Mouse (Mus musculus) small intestine, adult 2 months (tissue): ENCODE measurements around the gene Trappc4. TPM values are rescaled to one million over a fixed set of nuclear protein-coding genes. Genes with fewer than 3 reads are reported as not detected.

Experiments used
- H3K27ac ChIP-seq: fragments of 200-500 bp; 2 replicates; pipeline ENCODE4 v1.5.1; 2012; ENCODE audit warnings: low read depth, low read length, control low read depth, inconsistent platforms; ENCODE audit not compliant: insufficient read depth
- H3K27me3 ChIP-seq: fragments of 200-500 bp; 2 replicates; pipeline ENCODE4 v1.6.1; 2012; ENCODE audit warnings: mild to moderate bottlenecking, moderate library complexity, low read length, inconsistent platforms; ENCODE audit not compliant: control insufficient read depth, insufficient read depth
- H3K36me3 ChIP-seq: fragments of 200-500 bp; 2 replicates; pipeline ENCODE4 v1.6.1; 2012; ENCODE audit warnings: mild to moderate bottlenecking, low read length, control low read depth, inconsistent platforms; ENCODE audit not compliant: control insufficient read depth, insufficient read depth
- H3K4me1 ChIP-seq: fragments of 200-500 bp; 2 replicates; pipeline ENCODE4 v1.6.1; 2012; ENCODE audit warnings: low read length, inconsistent platforms, mixed read lengths; ENCODE audit not compliant: control insufficient read depth, insufficient read depth, insufficient read length
- H3K4me3 ChIP-seq: fragments of 200-500 bp; 2 replicates; pipeline ENCODE4 v1.5.1; 2012; ENCODE audit warnings: low read depth, mild to moderate bottlenecking, control low read depth, inconsistent platforms, low read length, moderate library complexity
- CTCF ChIP-seq: fragments of 200-500 bp; IDR thresholded peaks from 2 replicates; pipeline ENCODE4 v1.5.1; 2012; ENCODE audit warnings: low read depth, mild to moderate bottlenecking, control low read depth, inconsistent platforms, low read length, moderate library complexity, mixed read lengths; ENCODE audit not compliant: insufficient replicate concordance, insufficient read length; ENCODE audit errors: extremely low read depth
- POLR2A ChIP-seq: fragments of 200-500 bp; IDR thresholded peaks from 2 replicates; pipeline ENCODE4 v1.6.1; 2012; ENCODE audit warnings: low read depth, mild to moderate bottlenecking, control low read depth, inconsistent platforms, low read length, moderate library complexity
- WGBS: fragments of 180-500 bp; shearing (Covaris S2); methylation state at CpG from one replicate; pipeline ENCODE4 v1.1.7; 2018; 5-methylcytosine and 5-hydroxymethylcytosine counted together
- polyA plus RNA-seq: library from polyadenylated mRNA; depleted of rRNA; stranded (reverse); fragments of >200 nt; gene quantifications from 2 replicates; pipeline ENCODE4 v1.2.3, GENCODE M21; 2012

The Trappc4 gene
- polyA plus RNA-seq, 1 experiment = 36.5 TPM

DNA sequence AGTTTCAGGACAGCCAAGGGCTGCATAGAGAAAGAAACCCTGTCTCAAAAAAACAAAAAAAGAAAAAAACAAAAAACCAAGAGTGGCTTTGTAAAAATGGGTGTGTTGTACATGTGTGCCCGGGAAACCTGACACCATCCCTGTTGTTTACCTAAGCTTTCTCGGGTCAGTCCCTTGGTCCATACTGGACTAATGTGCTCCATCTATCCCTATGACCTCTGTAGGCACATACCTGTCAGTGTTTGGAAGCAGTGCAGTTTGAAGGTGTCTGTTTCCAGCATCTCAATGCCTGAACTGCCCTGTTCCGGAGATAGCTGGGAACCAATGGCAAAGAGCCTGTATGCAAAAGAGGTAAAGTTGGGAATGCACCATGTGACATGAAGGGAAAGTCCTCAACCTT lies 2.4 kb downstream of the Trappc4 start:
- H3K4me3 ChIP-seq = no peak overlapping the region
- WGBS = 57% methylated on average over 3 of the region's 3 CpGs
- no peak overlapping the region for H3K27ac ChIP-seq
- H3K36me3 ChIP-seq = peaks cover 56% of the 10 kb centered on the region
- TF ChIP-seq POLR2A = no peak
- no peak for TF ChIP-seq CTCF
- H3K27me3 ChIP-seq = no peaks in the 10 kb centered on the region
- H3K4me1 ChIP-seq = peaks cover 19% of the 10 kb centered on the region; the same call in 1 of the 2 replicates

DNA sequence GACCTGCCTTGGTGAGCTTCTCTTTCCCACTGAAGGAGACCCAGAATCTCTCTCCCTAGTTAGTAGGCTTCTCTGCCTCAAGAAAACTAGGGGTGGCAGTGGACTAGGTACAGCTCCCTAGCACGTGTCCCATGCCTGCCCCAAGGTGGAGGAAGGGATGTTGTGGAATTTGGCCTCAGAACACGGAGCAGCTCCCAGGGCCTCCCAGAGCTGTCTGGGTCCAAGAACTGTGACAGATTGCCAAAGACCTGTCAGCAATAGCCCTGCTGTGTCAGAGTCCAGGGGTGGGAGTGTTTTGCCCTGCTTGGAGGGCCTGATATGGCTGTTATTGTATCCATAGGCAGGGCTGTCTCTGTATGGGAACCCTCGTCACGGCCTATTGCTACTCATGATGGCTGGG lies 6.3 kb downstream of the Trappc4 start:
- peaks cover 29% of the 10 kb centered on the region for H3K4me1 ChIP-seq
- 33% methylated on average over 4 of the region's 4 CpGs for WGBS
- no peak for TF ChIP-seq POLR2A
- no peak for TF ChIP-seq CTCF
- no peaks in the 10 kb centered on the region for H3K27me3 ChIP-seq
- 0 out of 2 replicates have a peak overlapping the region, but pooled peaks have one; percentile 5 for H3K4me3 ChIP-seq
- peaks cover 50% of the 10 kb centered on the region for H3K36me3 ChIP-seq
- H3K27ac ChIP-seq = peak overlapping the region; percentile 73

DNA sequence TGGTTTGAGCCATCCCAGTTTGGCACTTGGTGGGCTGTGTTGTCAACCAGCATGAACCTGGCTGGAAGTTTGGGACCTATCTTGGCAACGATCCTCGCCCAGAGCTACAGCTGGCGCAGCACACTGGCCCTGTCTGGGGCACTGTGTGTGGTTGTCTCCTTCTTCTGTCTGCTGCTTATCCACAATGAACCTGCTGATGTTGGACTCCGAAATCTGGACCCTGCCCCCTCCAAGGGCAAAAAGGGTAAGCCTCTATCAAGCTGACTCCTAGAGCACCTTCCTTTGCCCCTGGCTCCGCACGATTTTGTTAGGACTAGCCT lies 7.6 kb downstream of the Trappc4 start:
- WGBS = 89% methylated on average over 6 of the region's 6 CpGs
- TF ChIP-seq POLR2A (no peak), CTCF (no peak)
- peaks cover 50% of the 10 kb centered on the region for H3K36me3 ChIP-seq
- H3K4me1 ChIP-seq = peaks cover 32% of the 10 kb centered on the region
- H3K27ac ChIP-seq = no peak overlapping the region
- H3K4me3 ChIP-seq = peak overlapping the region; percentile 68
- H3K27me3 ChIP-seq = no peaks in the 10 kb centered on the region

DNA sequence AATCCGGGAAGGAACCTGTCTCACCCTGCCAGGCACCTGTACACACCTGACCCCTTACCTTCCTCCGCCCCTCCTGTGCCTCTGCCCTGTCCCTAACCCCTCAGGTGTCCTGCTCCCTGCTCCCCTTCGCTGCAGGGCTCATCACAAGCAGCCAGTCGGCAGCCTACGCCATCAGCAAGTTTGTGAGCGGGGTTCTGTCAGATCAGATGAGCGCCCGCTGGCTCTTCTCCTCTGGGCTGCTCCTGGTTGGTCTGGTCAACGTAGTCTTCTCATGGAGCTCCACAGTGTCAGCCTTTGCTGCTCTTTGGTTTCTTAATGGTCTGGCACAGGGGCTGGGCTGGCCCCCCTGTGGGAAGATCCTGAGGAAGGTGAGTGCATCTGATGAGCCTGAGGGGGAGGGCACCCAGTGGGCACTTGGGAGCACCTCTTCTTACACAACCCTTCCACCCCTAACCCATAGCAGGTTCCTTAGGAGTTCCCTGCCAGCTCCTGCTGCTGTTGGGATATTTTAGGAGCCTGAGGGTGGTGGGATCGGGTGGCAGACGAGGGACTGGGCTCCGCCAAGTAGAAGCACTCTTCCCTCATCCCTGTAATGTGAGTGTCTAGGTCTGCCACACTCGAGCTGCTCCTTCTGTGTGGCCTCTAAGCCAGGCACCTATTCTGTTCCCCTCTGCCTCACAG lies 8.1 kb downstream of the Trappc4 start:
- H3K4me3 ChIP-seq = peak overlapping the region; percentile 68
- WGBS = 81% methylated on average over 13 of the region's 13 CpGs
- H3K27me3 ChIP-seq = no peaks in the 10 kb centered on the region
- TF ChIP-seq POLR2A (no peak), CTCF (no peak)
- H3K27ac ChIP-seq = no peak overlapping the region
- peaks cover 32% of the 10 kb centered on the region for H3K4me1 ChIP-seq
- peaks cover 46% of the 10 kb centered on the region for H3K36me3 ChIP-seq

DNA sequence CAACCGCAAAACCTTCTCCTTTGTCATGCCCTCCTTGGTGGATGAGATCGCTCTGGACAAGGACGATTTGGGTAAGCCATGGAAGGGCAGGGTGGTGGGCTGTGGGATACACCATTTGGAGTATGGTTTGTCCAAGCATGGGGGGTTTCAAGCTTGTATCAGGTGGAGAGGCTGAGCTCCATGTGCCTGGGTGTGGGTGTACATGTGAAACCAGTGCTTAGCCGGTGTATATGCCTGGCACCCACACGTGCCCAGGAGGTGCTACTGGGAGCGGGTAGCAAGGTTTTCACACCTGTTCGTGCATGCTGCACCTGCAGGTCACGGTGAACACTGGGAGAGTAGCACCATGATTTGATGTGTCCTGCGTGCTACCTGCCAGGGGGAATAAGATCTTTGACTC lies 8.8 kb downstream of the Trappc4 start:
- H3K27me3 ChIP-seq = no peaks in the 10 kb centered on the region
- H3K4me3 ChIP-seq = peak overlapping the region; percentile 68
- H3K27ac ChIP-seq = peak overlapping the region; percentile 99
- H3K36me3 ChIP-seq = peaks cover 39% of the 10 kb centered on the region
- WGBS = 26% methylated on average over 9 of the region's 9 CpGs
- TF ChIP-seq CTCF = no peak
- no peak for TF ChIP-seq POLR2A
- H3K4me1 ChIP-seq = peaks cover 32% of the 10 kb centered on the region

DNA sequence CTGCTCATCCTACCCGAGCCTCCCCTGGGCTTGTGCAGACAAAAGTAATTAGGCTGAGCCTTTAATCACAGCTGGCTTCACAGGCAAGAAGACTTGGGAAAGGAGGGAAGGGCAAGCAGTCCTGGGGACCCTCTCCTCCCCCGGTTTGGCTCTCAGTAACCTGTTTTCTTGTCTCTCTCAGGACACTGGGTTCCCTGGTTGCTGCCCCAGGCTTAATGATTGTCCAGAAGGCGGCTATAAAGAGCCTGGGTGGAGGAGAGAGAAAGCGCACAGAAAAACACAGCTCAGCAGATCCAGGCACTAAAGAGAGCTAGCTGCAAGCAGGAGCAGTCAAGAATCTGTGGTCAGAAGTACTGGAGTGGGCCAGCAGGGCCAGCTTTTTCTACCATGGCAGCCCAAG lies 9.3 kb downstream of the Trappc4 start:
- WGBS = 19% methylated on average over 4 of the region's 4 CpGs
- Histone ChIP-seq H3K36me3 (peaks cover 35% of the 10 kb centered on the region), H3K27me3 (no peaks in the 10 kb centered on the region), H3K4me1 (peaks cover 32% of the 10 kb centered on the region), H3K4me3 (peak overlapping the region; percentile 68), H3K27ac (peak overlapping the region; percentile 99)
- no peak; the same call in 1 of the 2 replicates for TF ChIP-seq POLR2A
- no peak for TF ChIP-seq CTCF

DNA sequence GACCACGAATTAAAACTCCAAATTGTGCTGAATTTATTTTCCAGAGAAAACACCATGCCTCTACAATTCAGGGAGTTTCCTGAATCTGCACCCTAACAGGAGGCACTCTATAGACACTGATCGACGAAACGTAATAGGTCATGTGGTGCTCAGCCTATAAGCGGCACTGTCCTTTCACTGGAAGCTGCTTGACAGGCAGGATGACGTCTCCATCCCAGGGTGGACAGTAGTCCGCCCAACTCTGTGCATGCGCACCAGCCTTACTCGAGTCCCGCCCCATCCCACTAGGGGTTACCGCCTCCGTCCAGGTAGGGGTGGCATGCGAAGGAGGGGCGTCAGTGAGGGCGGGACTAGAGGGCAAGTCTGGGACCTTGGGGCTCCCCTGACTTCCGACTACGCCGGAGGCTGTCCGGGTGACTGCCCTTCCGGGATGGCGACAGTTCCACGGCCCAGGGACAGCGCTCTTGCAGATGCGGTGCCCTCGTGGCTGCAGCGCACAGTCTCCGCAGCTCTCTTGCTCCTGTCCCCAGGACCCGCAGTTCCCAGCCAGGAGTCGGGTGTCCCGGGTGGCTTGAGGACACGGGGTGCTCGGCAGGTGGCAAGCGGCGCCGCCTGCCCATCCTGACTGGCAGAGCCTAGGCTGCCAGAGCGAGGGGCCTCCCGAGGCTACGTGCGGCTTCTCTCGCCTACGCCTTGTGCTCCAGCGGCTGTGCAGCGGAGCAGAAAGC lies 10.6 kb downstream of the Trappc4 start, which contains the start of gene Slc37a4:
Gene Slc37a4 (plus strand): TSS at position 169 of the 728 bp plus-strand sequence.
- H3K27me3 ChIP-seq = no peaks in the 10 kb centered on the region
- peaks cover 27% of the 10 kb centered on the region for H3K4me1 ChIP-seq
- H3K27ac ChIP-seq = peak within 1 kb of the TSS; percentile 99
- H3K4me3 ChIP-seq = peak within 1 kb of the TSS; percentile 85
- no peak for TF ChIP-seq CTCF
- TF ChIP-seq POLR2A = peak; percentile 94
- peaks cover 27% of the 10 kb centered on the region for H3K36me3 ChIP-seq
- WGBS = under 1% methylated on average over 43 of the region's 43 CpGs
